Mouse (Mus musculus) neural tube, embryonic 11.5 days (tissue): ENCODE data around the gene Tacc3. TPM values are rescaled to one million over a fixed set of nuclear protein-coding genes. Genes with fewer than 3 reads are reported as not detected.

Experiments used
- ATAC-seq: fragments of 200-750 bp; cut with Nextera tagmentation; 2 replicates; pipeline ENCODE4 v1.8.0; 2017; ENCODE audit warnings: moderate number of reproducible peaks, mild to moderate bottlenecking, moderate TSS enrichment, moderate library complexity; ENCODE audit not compliant: insufficient read depth, low FRiP score, low TSS enrichment
- DNase-seq: peaks from one replicate; pipeline ENCODE4 v3.0.0-alpha.2; 2015; ENCODE audit warnings: low spot score
- H3K27ac ChIP-seq: fragments of 300-500 bp; sonication (generic); 2 replicates; pipeline ENCODE4 v1.5.1; 2014; ENCODE audit warnings: low read depth, mild to moderate bottlenecking, low read length
- H3K27me3 ChIP-seq: fragments of 300-500 bp; sonication (generic); 2 replicates; pipeline ENCODE4 v1.6.1; 2014; ENCODE audit warnings: mild to moderate bottlenecking, low read length, mixed read lengths; ENCODE audit not compliant: control insufficient read depth, insufficient read depth
- H3K36me3 ChIP-seq: fragments of 300-500 bp; sonication (generic); 2 replicates; pipeline ENCODE4 v1.6.1; 2014; ENCODE audit warnings: mild to moderate bottlenecking, low read length, moderate library complexity, mixed read lengths; ENCODE audit not compliant: control insufficient read depth, insufficient read depth
- H3K4me1 ChIP-seq: fragments of 300-500 bp; sonication (generic); 2 replicates; pipeline ENCODE4 v1.6.1; 2014; ENCODE audit warnings: low read length, mixed read lengths; ENCODE audit not compliant: control insufficient read depth, insufficient read depth
- H3K4me2 ChIP-seq: fragments of 300-500 bp; sonication (generic); 2 replicates; pipeline ENCODE4 v1.6.1; 2014; ENCODE audit warnings: low read depth, mild to moderate bottlenecking, moderate library complexity
- H3K4me3 ChIP-seq: fragments of 300-500 bp; sonication (generic); 2 replicates; pipeline ENCODE4 v1.5.1; 2014; ENCODE audit warnings: low read depth, low read length
- H3K9ac ChIP-seq: fragments of 300-500 bp; sonication (generic); 2 replicates; pipeline ENCODE4 v1.6.1; 2014; ENCODE audit warnings: mild to moderate bottlenecking, low read length
- H3K9me3 ChIP-seq: fragments of 300-500 bp; sonication (generic); 2 replicates; pipeline ENCODE4 v1.6.1; 2016; ENCODE audit warnings: low read length; ENCODE audit not compliant: control insufficient read depth
- WGBS: fragments of 180-500 bp; shearing (Covaris S2); extraction: QIAGEN DNeasy Blood & Tissue Kit; methylation state at CpG from one replicate; pipeline ENCODE4 v1.1.7; 2014; 5-methylcytosine and 5-hydroxymethylcytosine counted together
- polyA plus RNA-seq: library from polyadenylated mRNA; unstranded; fragments of >200 nt; fragmentation: Nextera tagmentation; extraction: Ambion mirVana; gene quantifications from 2 replicates; pipeline ENCODE4 v1.2.1, GENCODE M21; 2014

The Tacc3 gene
- polyA plus RNA-seq, result 238 and 260 TPM in 2 replicates

DNA sequence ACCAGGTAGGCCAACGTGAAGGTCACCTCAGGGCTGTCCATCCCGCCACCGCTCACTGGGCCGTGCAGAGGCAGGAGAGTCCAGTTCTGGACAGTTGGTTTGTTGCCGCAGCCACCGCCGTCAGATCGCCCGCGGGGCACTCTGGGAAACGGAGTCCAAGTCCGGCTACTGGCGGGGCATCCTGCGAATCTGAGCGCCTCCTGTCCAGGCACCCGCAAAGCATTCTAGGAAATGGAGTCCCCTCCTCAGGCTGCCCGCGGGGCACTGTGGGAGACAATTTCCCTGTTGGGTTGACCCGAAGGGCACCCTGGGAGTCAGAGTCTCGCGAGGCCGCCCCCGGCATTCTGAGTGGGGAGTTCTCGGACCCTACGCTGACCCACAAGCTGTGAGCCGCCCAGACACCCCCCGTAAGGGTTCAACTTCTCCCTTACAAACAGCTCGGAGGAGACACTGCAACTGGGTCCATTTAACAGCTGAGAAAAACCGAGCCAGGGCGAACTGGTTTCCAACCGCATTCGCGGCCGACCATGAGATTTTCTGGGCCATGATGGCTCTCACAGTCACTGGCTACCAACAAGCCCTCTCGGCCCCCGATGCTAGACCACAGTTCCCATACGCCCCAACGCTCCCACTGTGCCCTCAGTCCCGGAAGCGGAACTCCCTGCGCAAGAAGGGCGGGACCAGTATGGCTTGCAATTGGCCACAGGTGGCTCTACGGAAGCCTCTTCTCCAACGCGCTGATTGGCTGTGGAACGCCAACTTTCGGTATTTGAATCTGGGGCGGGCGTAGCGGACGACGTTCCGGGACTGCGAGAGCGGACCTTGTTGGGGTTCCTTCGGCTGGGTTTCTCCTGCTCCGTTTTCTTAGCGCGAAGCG lies at the start of gene Tacc3, which contains the start of gene Tmem129:
Tacc3 (plus strand) TSS at position 342 of the 877 bp plus-strand sequence.
Tmem129 (minus strand) TSS at position 630 of the 877 bp plus-strand sequence.
- Histone ChIP-seq H3K9me3 (no peaks in the 10 kb centered on the region), H3K4me3 (peak within 1 kb of the TSS; percentile 72), H3K9ac (peak within 1 kb of the TSS; percentile 75), H3K27ac (peak within 1 kb of the TSS; percentile 83), H3K4me1 (peaks cover 8% of the 10 kb centered on the region), H3K4me2 (peak within 1 kb of the TSS; percentile 68), H3K27me3 (no peaks in the 10 kb centered on the region), H3K36me3 (peaks cover 6% of the 10 kb centered on the region)
- peak; percentile 95 for ATAC-seq
- DNase-seq, result peak; percentile 97
- WGBS, result under 1% methylated on average over 60 of the region's 60 CpGs

DNA sequence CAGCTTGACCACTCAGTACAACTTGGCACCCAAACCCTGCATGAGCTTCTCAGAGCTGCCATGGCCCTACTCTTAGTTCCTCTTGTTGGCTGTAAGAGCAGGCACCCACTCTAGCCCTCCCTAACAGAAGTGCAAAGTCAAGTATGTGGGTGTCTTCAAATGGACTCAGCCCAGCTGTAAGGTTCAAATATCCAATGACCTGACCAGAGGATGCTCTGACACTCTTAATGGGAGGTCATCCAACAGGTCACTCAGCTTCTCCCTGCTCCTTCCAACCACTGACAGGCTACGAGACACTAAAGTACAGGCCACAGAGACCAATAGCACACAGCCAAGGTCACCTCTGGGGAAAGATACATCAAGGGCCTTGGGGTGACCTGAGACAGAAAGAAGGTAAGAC lies 48.7 kb upstream of the Tacc3 start:
- no peaks in the 10 kb centered on the region for H3K4me1 ChIP-seq
- ATAC-seq (no peak), DNase-seq (no peak)
- no peaks in the 10 kb centered on the region for H3K27me3 ChIP-seq
- H3K36me3 ChIP-seq, result peaks cover 8% of the 10 kb centered on the region
- H3K9me3 ChIP-seq, result no peaks in the 10 kb centered on the region
- WGBS, result 83% methylated on average over 1 of the region's 1 CpGs
- H3K4me2 ChIP-seq, result no peak overlapping the region
- no peak overlapping the region for H3K27ac ChIP-seq
- no peak overlapping the region for H3K4me3 ChIP-seq
- no peak overlapping the region for H3K9ac ChIP-seq

DNA sequence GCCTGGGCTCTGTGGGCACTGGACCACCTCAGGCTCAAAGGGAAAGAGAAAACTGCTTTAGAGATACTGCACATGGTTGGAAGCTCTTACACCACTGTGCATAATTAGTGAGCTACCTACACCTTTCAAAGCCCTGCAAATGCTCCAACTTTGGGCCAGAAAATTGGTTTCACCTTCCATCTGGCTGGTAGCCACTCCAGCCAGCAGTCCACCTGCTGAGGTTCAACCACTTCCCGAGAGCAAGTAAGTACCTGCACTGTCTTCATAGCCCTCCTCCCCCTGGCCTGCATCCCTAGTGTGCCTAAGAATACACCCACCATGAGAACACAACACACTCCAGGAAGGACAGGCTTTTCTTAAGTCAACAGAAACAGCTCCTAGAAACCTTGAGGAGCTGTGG lies 46.1 kb upstream of the Tacc3 start:
- Histone ChIP-seq H3K4me3 (no peak overlapping the region), H3K9me3 (no peaks in the 10 kb centered on the region), H3K27ac (no peak overlapping the region), H3K27me3 (no peaks in the 10 kb centered on the region), H3K9ac (no peak overlapping the region), H3K36me3 (peaks cover 8% of the 10 kb centered on the region), H3K4me2 (no peak overlapping the region), H3K4me1 (no peaks in the 10 kb centered on the region)
- DNase-seq (no peak), ATAC-seq (no peak)
- 90% methylated on average over 1 of the region's 1 CpGs for WGBS

- 87% methylated on average over 6 of the region's 6 CpGs for WGBS
Measured at GRCm38 (mm10) chr5:33614391-33614790, 43.5 kb upstream of the Tacc3 start.

DNA sequence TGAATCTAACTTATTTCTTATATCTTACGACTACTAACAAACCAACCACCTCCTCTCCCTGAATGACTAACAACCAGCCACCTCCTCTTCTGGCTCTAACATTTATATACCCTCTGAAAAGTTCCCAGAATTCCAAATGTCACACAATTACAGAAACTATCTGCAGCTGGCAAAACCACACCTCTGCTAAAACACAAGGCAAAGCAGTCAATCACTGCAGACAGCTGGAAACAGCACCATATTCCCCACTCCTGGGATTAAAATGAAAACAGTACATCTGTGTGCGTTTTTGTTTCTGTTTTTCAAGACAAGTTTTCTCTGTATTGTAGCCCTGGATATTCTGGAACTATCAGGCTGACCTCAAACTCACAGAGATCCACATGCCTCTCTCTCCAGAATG lies 35.3 kb upstream of the Tacc3 start:
- H3K36me3 ChIP-seq, result no peaks in the 10 kb centered on the region
- H3K9me3 ChIP-seq, result no peaks in the 10 kb centered on the region
- no peak overlapping the region for H3K27ac ChIP-seq
- H3K4me3 ChIP-seq, result no peak overlapping the region
- WGBS, result 95% methylated on average over 2 of the region's 2 CpGs
- no peak overlapping the region for H3K9ac ChIP-seq
- DNase-seq (no peak), ATAC-seq (no peak)
- H3K4me2 ChIP-seq, result no peak overlapping the region
- no peaks in the 10 kb centered on the region for H3K27me3 ChIP-seq
- no peaks in the 10 kb centered on the region for H3K4me1 ChIP-seq

More at GRCm38 (mm10) chr5:33614391-33614790, 43.5 kb upstream of the Tacc3 start:
- Histone ChIP-seq H3K27me3 (no peaks in the 10 kb centered on the region), H3K9me3 (no peaks in the 10 kb centered on the region), H3K9ac (no peak overlapping the region), H3K27ac (no peak overlapping the region), H3K36me3 (peaks cover 2% of the 10 kb centered on the region; the same call in 1 of the 2 replicates), H3K4me3 (no peak overlapping the region), H3K4me1 (no peaks in the 10 kb centered on the region), H3K4me2 (no peak overlapping the region)
- no peak for ATAC-seq
- DNase-seq, result no peak

GRCm38 (mm10) chr5:33623766-33624165 lies 34.2 kb upstream of the Tacc3 start:
- no peak overlapping the region for H3K4me2 ChIP-seq
- H3K27ac ChIP-seq, result no peak overlapping the region
- H3K4me3 ChIP-seq, result no peak overlapping the region
- no peak overlapping the region for H3K9ac ChIP-seq
- WGBS, result 74% methylated on average over 3 of the region's 3 CpGs
- DNase-seq (no peak), ATAC-seq (no peak)
- H3K27me3 ChIP-seq, result no peaks in the 10 kb centered on the region
- no peaks in the 10 kb centered on the region for H3K9me3 ChIP-seq
- H3K4me1 ChIP-seq, result peaks cover 6% of the 10 kb centered on the region; the same call in 1 of the 2 replicates
- H3K36me3 ChIP-seq, result no peaks in the 10 kb centered on the region

GRCm38 (mm10) chr5:33627968-33628367 lies 30.0 kb upstream of the Tacc3 start:
- DNase-seq (no peak), ATAC-seq (no peak)
- Histone ChIP-seq H3K4me3 (no peak overlapping the region; the same call in 1 of the 2 replicates), H3K9me3 (no peaks in the 10 kb centered on the region), H3K27ac (no peak overlapping the region), H3K27me3 (no peaks in the 10 kb centered on the region), H3K4me1 (peaks cover 7% of the 10 kb centered on the region; the same call in 1 of the 2 replicates), H3K36me3 (no peaks in the 10 kb centered on the region), H3K4me2 (peak overlapping the region; percentile 73), H3K9ac (no peak overlapping the region)
- WGBS, result 40% methylated on average over 4 of the region's 4 CpGs

- H3K36me3 ChIP-seq, result no peaks in the 10 kb centered on the region
- H3K27ac ChIP-seq, result peak overlapping the region; percentile 76
- no peaks in the 10 kb centered on the region for H3K27me3 ChIP-seq
- peak overlapping the region; percentile 73 for H3K9ac ChIP-seq
- peaks cover 7% of the 10 kb centered on the region; the same call in 1 of the 2 replicates for H3K4me1 ChIP-seq
- DNase-seq (peak; percentile 60), ATAC-seq (no peak; the same call in 1 of the 2 replicates)
- H3K9me3 ChIP-seq, result no peaks in the 10 kb centered on the region
- peak overlapping the region; percentile 73 for H3K4me2 ChIP-seq
- H3K4me3 ChIP-seq, result peak overlapping the region; percentile 61
- WGBS, result under 1% methylated on average over 24 of the region's 24 CpGs
Measured at GRCm38 (mm10) chr5:33628820-33629300, 29.1 kb upstream of the Tacc3 start.
